Mouse (Mus musculus): ENCODE measurements around the gene Odr4. TPM values are rescaled to one million over a fixed set of nuclear protein-coding genes. Genes with fewer than 3 reads are reported as not detected.

Odr4 gene
- polyA plus RNA-seq, 1 experiment = 10.7 TPM

DNA sequence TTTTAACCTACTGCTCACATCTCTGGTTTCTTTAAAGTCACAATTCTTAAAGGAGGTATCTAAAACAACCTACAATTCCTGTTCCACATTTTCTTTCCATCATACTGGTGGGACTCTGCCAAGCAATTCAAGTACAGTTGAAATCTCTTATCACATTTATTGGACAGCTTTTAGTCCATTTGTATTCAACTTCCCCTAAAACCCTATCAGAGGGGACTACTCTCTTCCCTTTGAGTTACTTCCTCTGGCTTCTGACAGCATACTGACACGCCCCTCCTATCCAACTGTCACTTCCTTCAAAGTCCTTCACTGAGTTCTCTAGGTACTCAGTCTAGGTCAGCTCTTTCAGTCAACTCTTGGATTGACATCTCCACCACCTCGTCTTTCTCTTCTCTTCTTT, 57.8 kb downstream of the Odr4 start:
- TF ChIP-seq FLI1 (IDR thresholded peaks at IDR 0.05; ENCODE audit: low read length) (no peak), GATA1 (IDR thresholded peaks at IDR 0.05; ENCODE audit: borderline replicate concordance, low read length) (no peak)
- Histone ChIP-seq H3K36me3 (replicated peaks; ENCODE audit: low read length) (no peaks in the 10 kb centered on the region), H3K4me1 (no peaks in the 10 kb centered on the region), H3K27me3 (replicated peaks) (no peaks in the 10 kb centered on the region), H3K4me3 (replicated peaks) (no peak overlapping the region), H3K9me3 (no peaks in the 10 kb centered on the region)

DNA sequence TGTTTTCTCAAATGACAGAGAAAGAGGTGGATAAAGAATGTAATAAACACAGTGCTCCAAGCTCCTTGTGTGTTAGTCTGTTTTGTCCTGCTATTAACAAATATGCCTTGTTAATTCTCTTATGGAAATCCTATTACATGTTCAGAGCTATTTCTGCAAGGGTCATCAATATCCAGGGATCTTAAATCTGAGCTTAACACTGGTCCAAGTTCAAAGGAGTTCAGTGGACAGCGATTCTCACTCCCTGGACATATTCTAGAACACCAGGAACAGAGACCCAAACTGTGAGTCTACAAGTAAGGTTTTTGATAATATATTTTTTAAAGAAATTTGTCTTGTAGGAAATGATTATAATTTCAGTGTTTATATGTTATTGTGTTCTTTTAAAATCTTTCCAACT, 73.7 kb downstream of the Odr4 start, which contains the start of gene Pdc:
Pdc (plus strand) TSS at position 213 of the 400 bp plus-strand sequence.
- H3K27me3 ChIP-seq (replicated peaks) = no peaks in the 10 kb centered on the region
- TF ChIP-seq GATA1 (IDR thresholded peaks at IDR 0.05; ENCODE audit: borderline replicate concordance, low read length) (no peak), FLI1 (IDR thresholded peaks at IDR 0.05; ENCODE audit: low read length) (no peak)
- H3K4me3 ChIP-seq (replicated peaks) = no peak within 1 kb of the TSS
- no peaks in the 10 kb centered on the region for H3K36me3 ChIP-seq (replicated peaks; ENCODE audit: low read length)
- H3K9me3 ChIP-seq = no peaks in the 10 kb centered on the region
- no peaks in the 10 kb centered on the region for H3K4me1 ChIP-seq

Other genes starting within 250 kb of the Odr4 start
- not detected in 2 replicates for gene Pdc, start 73.7 kb downstream of the Odr4 start, polyA plus RNA-seq (2012; ENCODE audit: insufficient read depth, low replicate concordance)
- 75.1 and 82.2 TPM in 2 replicates for gene Tpr, start 242 bp downstream of the Odr4 start, polyA plus RNA-seq (2012; ENCODE audit: insufficient read depth, low replicate concordance)
- not detected in 2 replicates for gene Prg4, start 73.1 kb upstream of the Odr4 start, polyA plus RNA-seq (2012; ENCODE audit: insufficient read depth, low replicate concordance)

Measured in megakaryocyte, embryonic 14.5 days (primary cell).